Mouse (Mus musculus) layer of hippocampus, postnatal 36 days (tissue): ENCODE measurements around the gene Cntf. TPM values are rescaled to one million over a fixed set of nuclear protein-coding genes. Genes with fewer than 3 reads are reported as not detected.
"Not testable (repeated sequence)": the region's sequence is repeated elsewhere in the genome, so short reads cannot be mapped to it uniquely, and the experiment has no call there.

Source experiments
- DNase-seq, 2 experiments: peaks; one replicate each; pipeline ENCODE4 v3.0.0; 2022
- total RNA-seq, 2 experiments: library from RNA; stranded (reverse); gene quantifications; 2 replicates each; pipeline ENCODE4 v1.2.3; 2021

The Cntf gene
- total RNA-seq, 2 experiments from 2014 or later, result 2.9 to 4.1 TPM

- no peak for DNase-seq
These were observed 3.0 kb downstream of the Cntf start for GRCm38 (mm10) chr19:12762212-12763130.

- peak; percentile 50 to 63 for DNase-seq
These were observed 5.8 kb downstream of the Cntf start for GRCm38 (mm10) chr19:12759656-12760055.

- no peak for DNase-seq
These were observed 6.4 kb downstream of the Cntf start for GRCm38 (mm10) chr19:12758936-12759478.

GRCm38 (mm10) chr19:12756286-12756685 lies 9.1 kb downstream of the Cntf start:
- DNase-seq, result no peak

GRCm38 (mm10) chr19:12731950-12732349 lies 33.5 kb downstream of the Cntf start:
- DNase-seq, result no peak

GRCm38 (mm10) chr19:12731036-12731435 lies 34.4 kb downstream of the Cntf start:
- DNase-seq, result no peak

GRCm38 (mm10) chr19:12725851-12726250 lies 39.6 kb downstream of the Cntf start:
- no peak for DNase-seq

- DNase-seq, result peak in 1 of 2 experiments; percentile 4
These were observed 43.1 kb downstream of the Cntf start for GRCm38 (mm10) chr19:12722308-12722707.

GRCm38 (mm10) chr19:12721596-12721995 lies 43.8 kb downstream of the Cntf start:
- DNase-seq, result not testable (repeated sequence)

- DNase-seq, result not testable (repeated sequence)
These were observed 44.5 kb downstream of the Cntf start for GRCm38 (mm10) chr19:12720919-12721318.

- DNase-seq, result no peak
These were observed 45.0 kb downstream of the Cntf start for GRCm38 (mm10) chr19:12720463-12720862.

GRCm38 (mm10) chr19:12719189-12719588 lies 46.2 kb downstream of the Cntf start:
- no peak for DNase-seq

Other genes with a start within 250 kb of the Cntf start
- gene Fam111a, start 219.9 kb downstream of the Cntf start, total RNA-seq, result 1 to 10 TPM; 1.3 to 1.6 TPM
- not detected for gene Gm4952, start 165.7 kb downstream of the Cntf start, total RNA-seq
- gene Glyat, start 132.3 kb downstream of the Cntf start, total RNA-seq, result under 1 TPM; 0.17 to 0.28 TPM
- not detected for gene Olfr1442, start 95.2 kb downstream of the Cntf start, total RNA-seq
- not detected for gene Olfr1443, start 87.5 kb downstream of the Cntf start, total RNA-seq
- gene Keg1, start 69.8 kb downstream of the Cntf start, total RNA-seq, result not detected
- 10 to 100 TPM; 96.1 to 96.3 TPM for gene Zfp91, start 30.5 kb upstream of the Cntf start, total RNA-seq
- 1 to 10 TPM; 1.1 to 2.0 TPM for gene Lpxn, start 30.6 kb upstream of the Cntf start, total RNA-seq
- not detected for gene Gm5244, start 81.0 kb upstream of the Cntf start, total RNA-seq
- gene Olfr1444, start 91.7 kb upstream of the Cntf start, total RNA-seq, result not detected
- not detected for gene Olfr1445, start 118.2 kb upstream of the Cntf start, total RNA-seq
- not detected for gene Olfr1446, start 127.9 kb upstream of the Cntf start, total RNA-seq
- gene Olfr1447, start 138.1 kb upstream of the Cntf start, total RNA-seq, result not detected
- not detected for gene Olfr1448, start 158.8 kb upstream of the Cntf start, total RNA-seq
- not detected for gene Olfr1449, start 165.2 kb upstream of the Cntf start, total RNA-seq
- not detected for gene Olfr1450, start 184.6 kb upstream of the Cntf start, total RNA-seq
- not detected for gene Olfr1451, start 229.4 kb upstream of the Cntf start, total RNA-seq